Mouse (Mus musculus) layer of hippocampus, adult 9-10 months (tissue): ENCODE results near the gene Mpnd.

Experiments used
- DNase-seq: peaks from one replicate; pipeline ENCODE4 v3.0.0; 2022; ENCODE audit warnings: low spot score

Gene Mpnd

GRCm38 (mm10) chr17:56020400-56021084 is 15.0 kb downstream of the Mpnd start:
- no peak for DNase-seq

- peak; percentile 59 for DNase-seq
These were observed 15.8 kb downstream of the Mpnd start for GRCm38 (mm10) chr17:56021161-56021910.

- no peak for DNase-seq
These were observed 16.8 kb downstream of the Mpnd start for GRCm38 (mm10) chr17:56022131-56022988.

GRCm38 (mm10) chr17:56022989-56023290 is 17.4 kb downstream of the Mpnd start:
- no peak for DNase-seq

GRCm38 (mm10) chr17:56023386-56023785 is 17.9 kb downstream of the Mpnd start:
- no peak for DNase-seq

GRCm38 (mm10) chr17:56024476-56024875 is 19.0 kb downstream of the Mpnd start:
- no peak for DNase-seq

- DNase-seq = no peak
These were observed 19.4 kb downstream of the Mpnd start for GRCm38 (mm10) chr17:56024931-56025330.

GRCm38 (mm10) chr17:56026303-56026702 is 20.8 kb downstream of the Mpnd start:
- DNase-seq = no peak

GRCm38 (mm10) chr17:56026881-56027280 is 21.4 kb downstream of the Mpnd start:
- no peak for DNase-seq

- no peak for DNase-seq
These were observed 22.4 kb downstream of the Mpnd start for GRCm38 (mm10) chr17:56027801-56028441.

- no peak for DNase-seq
These were observed 24.8 kb downstream of the Mpnd start for GRCm38 (mm10) chr17:56030238-56030870.

- no peak for DNase-seq
These were observed 25.4 kb downstream of the Mpnd start for GRCm38 (mm10) chr17:56030919-56031318.

GRCm38 (mm10) chr17:56031431-56031830 is 25.9 kb downstream of the Mpnd start:
- no peak for DNase-seq

- DNase-seq = no peak
These were observed 26.7 kb downstream of the Mpnd start for GRCm38 (mm10) chr17:56032127-56032733.

- no peak for DNase-seq
These were observed 27.3 kb downstream of the Mpnd start for GRCm38 (mm10) chr17:56032831-56033230.

GRCm38 (mm10) chr17:56034040-56034725 is 28.7 kb downstream of the Mpnd start:
- DNase-seq = no peak

GRCm38 (mm10) chr17:56034726-56035100 is 29.2 kb downstream of the Mpnd start:
- DNase-seq = no peak

- no peak for DNase-seq
These were observed 29.7 kb downstream of the Mpnd start for GRCm38 (mm10) chr17:56035216-56035615.

- peak; percentile 99 for DNase-seq
These were observed 30.8 kb downstream of the Mpnd start, which contains the start of gene Sh3gl1 for GRCm38 (mm10) chr17:56036176-56036900. TSS of gene Sh3gl1 (minus strand) at chr17:56036635.

- no peak for DNase-seq
These were observed 31.4 kb downstream of the Mpnd start for GRCm38 (mm10) chr17:56036901-56037287.
